Mouse (Mus musculus) intestine, postnatal 0 days (tissue): ENCODE measurements at regions not wholly inside any gene's neighbourhood (a gene's known extent, or its start where the extent isn't known, plus 50 kb on each side); places are given as distances from the start of the nearest gene placed in this dataset.

Experiments used
- ATAC-seq: fragments of 200-750 bp; cut with Nextera tagmentation; 2 replicates; pipeline ENCODE4 v1.8.0; 2017; ENCODE audit warnings: mild to moderate bottlenecking, moderate TSS enrichment, moderate library complexity
- H3K27ac ChIP-seq: fragments of 300-500 bp; sonication (generic); 2 replicates; pipeline ENCODE4 v1.5.1; 2014; ENCODE audit warnings: mild to moderate bottlenecking, low read depth, low read length, moderate library complexity
- H3K27me3 ChIP-seq: fragments of 300-500 bp; sonication (generic); replicated peaks from 2 replicates; pipeline ENCODE4 v1.6.1; 2014; ENCODE audit warnings: low read length, mixed read lengths; ENCODE audit not compliant: control insufficient read depth, insufficient read depth
- H3K36me3 ChIP-seq: fragments of 300-500 bp; sonication (generic); 2 replicates; pipeline ENCODE4 v1.6.1; 2014; ENCODE audit warnings: mild to moderate bottlenecking, moderate library complexity; ENCODE audit not compliant: control insufficient read depth, insufficient read depth
- H3K4me1 ChIP-seq: fragments of 300-500 bp; sonication (generic); replicated peaks from 2 replicates; pipeline ENCODE4 v1.6.1; 2014; ENCODE audit warnings: antibody characterized with exemption, low read length, mixed read lengths; ENCODE audit not compliant: control insufficient read depth, insufficient read depth
- H3K4me2 ChIP-seq: fragments of 300-500 bp; sonication (generic); replicated peaks from 2 replicates; pipeline ENCODE4 v1.6.1; 2014; ENCODE audit warnings: low read depth, mild to moderate bottlenecking, moderate library complexity
- H3K4me3 ChIP-seq: fragments of 300-500 bp; sonication (generic); 2 replicates; pipeline ENCODE4 v1.5.1; 2014; ENCODE audit warnings: low read depth, low read length
- H3K9ac ChIP-seq: fragments of 300-500 bp; sonication (generic); 2 replicates; pipeline ENCODE4 v1.6.1; 2014; ENCODE audit warnings: mild to moderate bottlenecking, low read depth, low read length
- H3K9me3 ChIP-seq: fragments of 300-500 bp; sonication (generic); 2 replicates; pipeline ENCODE4 v1.6.1; 2016; ENCODE audit warnings: mixed run types; ENCODE audit not compliant: control insufficient read depth
- CTCF ChIP-seq: sonication (generic); IDR thresholded peaks from 2 replicates; pipeline ENCODE4 v1.5.1; 2016; ENCODE audit warnings: low read depth, mild to moderate bottlenecking, control low read depth, antibody characterized with exemption, moderate library complexity
- WGBS: fragments of 180-500 bp; shearing (Covaris S2); extraction: QIAGEN DNeasy Blood & Tissue Kit; methylation state at CpG from one replicate; pipeline ENCODE4 v1.1.7; 2014; 5-methylcytosine and 5-hydroxymethylcytosine counted together

- Histone ChIP-seq H3K36me3 (no peaks in the 10 kb centered on the region), H3K4me3 (no peak overlapping the region), H3K9me3 (no peaks in the 10 kb centered on the region), H3K4me2 (no peak overlapping the region), H3K27ac (no peak overlapping the region), H3K27me3 (no peaks in the 10 kb centered on the region), H3K4me1 (no peaks in the 10 kb centered on the region), H3K9ac (no peak overlapping the region)
- no peak for ATAC-seq
- no peak for TF ChIP-seq CTCF
- WGBS = 77% methylated on average over 6 of the region's 6 CpGs
Measured at GRCm38 (mm10) chr2:128457591-128458209, 133.3 kb upstream of the Spdye4c start.

- H3K9ac ChIP-seq = no peak overlapping the region
- H3K27me3 ChIP-seq = no peaks in the 10 kb centered on the region
- WGBS = 79% methylated on average over 6 of the region's 6 CpGs
- H3K4me3 ChIP-seq = no peak overlapping the region
- no peak overlapping the region for H3K4me2 ChIP-seq
- no peaks in the 10 kb centered on the region for H3K9me3 ChIP-seq
- no peaks in the 10 kb centered on the region for H3K36me3 ChIP-seq
- no peaks in the 10 kb centered on the region for H3K4me1 ChIP-seq
- TF ChIP-seq CTCF = no peak
- no peak overlapping the region for H3K27ac ChIP-seq
- ATAC-seq = no peak
Measured at GRCm38 (mm10) chr2:128465214-128465984, 125.6 kb upstream of the Spdye4c start.

GRCm38 (mm10) chr2:128467490-128468245 lies 123.3 kb upstream of the Spdye4c start:
- no peak overlapping the region for H3K4me3 ChIP-seq
- no peak for TF ChIP-seq CTCF
- no peak for ATAC-seq
- H3K9me3 ChIP-seq = no peaks in the 10 kb centered on the region
- no peak overlapping the region for H3K4me2 ChIP-seq
- no peak overlapping the region for H3K27ac ChIP-seq
- no peaks in the 10 kb centered on the region for H3K4me1 ChIP-seq
- no peaks in the 10 kb centered on the region for H3K27me3 ChIP-seq
- WGBS = 86% methylated on average over 8 of the region's 8 CpGs
- H3K36me3 ChIP-seq = no peaks in the 10 kb centered on the region
- no peak overlapping the region for H3K9ac ChIP-seq

- Histone ChIP-seq H3K4me1 (no peaks in the 10 kb centered on the region), H3K27ac (no peak overlapping the region), H3K27me3 (no peaks in the 10 kb centered on the region), H3K9me3 (no peaks in the 10 kb centered on the region), H3K9ac (no peak overlapping the region), H3K4me3 (no peak overlapping the region), H3K4me2 (no peak overlapping the region), H3K36me3 (no peaks in the 10 kb centered on the region)
- TF ChIP-seq CTCF = no peak
- no peak for ATAC-seq
- 68% methylated on average over 2 of the region's 2 CpGs for WGBS
Measured at GRCm38 (mm10) chr2:128468323-128468722, 122.7 kb upstream of the Spdye4c start.

- ATAC-seq = no peak; the same call in 1 of the 2 replicates
- Histone ChIP-seq H3K36me3 (no peaks in the 10 kb centered on the region), H3K9me3 (no peaks in the 10 kb centered on the region), H3K27me3 (no peaks in the 10 kb centered on the region), H3K9ac (no peak overlapping the region), H3K4me2 (no peak overlapping the region), H3K27ac (no peak overlapping the region), H3K4me1 (no peaks in the 10 kb centered on the region), H3K4me3 (no peak overlapping the region)
- 52% methylated on average over 5 of the region's 5 CpGs for WGBS
- no peak for TF ChIP-seq CTCF
Measured at GRCm38 (mm10) chr2:128470351-128470750, 120.7 kb upstream of the Spdye4c start.

- Histone ChIP-seq H3K9me3 (no peaks in the 10 kb centered on the region), H3K36me3 (no peaks in the 10 kb centered on the region), H3K4me2 (no peak overlapping the region), H3K27me3 (no peaks in the 10 kb centered on the region), H3K9ac (no peak overlapping the region), H3K4me3 (no peak overlapping the region), H3K4me1 (no peaks in the 10 kb centered on the region), H3K27ac (no peak overlapping the region)
- ATAC-seq = no peak
- TF ChIP-seq CTCF = no peak
- WGBS = 76% methylated on average over 13 of the region's 13 CpGs
Measured at GRCm38 (mm10) chr2:128473241-128473954, 117.6 kb upstream of the Spdye4c start.
